Mouse (Mus musculus) heart, adult 11 months (tissue): Measurements from ENCODE around the gene Zc3h12a.

Experiments
- DNase-seq: peaks from one replicate; pipeline ENCODE4 v3.0.0; 2022

Gene Zc3h12a

DNA sequence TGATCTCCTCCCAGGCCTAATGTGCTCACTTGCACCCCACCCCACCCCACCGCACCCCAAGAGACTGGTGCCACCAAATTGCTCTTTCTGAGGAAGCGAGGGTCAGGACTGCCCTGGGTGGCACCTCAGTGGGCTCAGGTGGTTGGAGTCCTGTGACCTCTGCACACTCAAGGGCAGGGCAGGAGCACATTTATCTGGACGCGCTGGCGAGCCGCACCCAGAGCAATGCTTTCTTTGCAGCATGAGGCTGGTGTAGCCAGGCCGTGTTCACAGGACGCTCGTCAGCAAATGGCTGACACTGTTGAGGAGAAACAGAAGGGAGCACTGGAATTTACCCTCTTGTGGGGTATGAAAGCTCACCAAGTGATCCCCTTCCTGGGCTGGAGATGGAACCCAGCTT is 22.3 kb downstream of the Zc3h12a start:
- DNase-seq: no peak

DNA sequence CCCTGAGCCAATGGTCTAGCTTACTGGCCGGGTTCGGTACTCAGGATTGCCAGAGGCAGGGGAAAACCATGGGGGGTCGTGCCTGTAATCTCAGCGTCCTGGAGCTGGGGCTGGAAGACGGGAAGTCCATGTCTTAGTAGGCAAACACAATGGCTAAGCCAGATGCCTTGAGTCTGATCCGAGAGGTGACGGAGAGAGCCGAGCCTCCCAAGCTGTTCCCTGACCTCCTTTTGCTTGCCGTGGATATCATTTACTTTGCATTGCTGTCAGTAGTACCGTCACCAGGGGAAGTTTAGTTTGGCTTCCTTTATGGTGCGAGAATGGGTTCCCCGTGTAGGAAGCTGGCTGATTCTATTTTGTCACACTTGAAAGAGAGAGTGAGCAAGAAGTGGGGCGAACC is 26.3 kb downstream of the Zc3h12a start:
- no peak for DNase-seq

DNA sequence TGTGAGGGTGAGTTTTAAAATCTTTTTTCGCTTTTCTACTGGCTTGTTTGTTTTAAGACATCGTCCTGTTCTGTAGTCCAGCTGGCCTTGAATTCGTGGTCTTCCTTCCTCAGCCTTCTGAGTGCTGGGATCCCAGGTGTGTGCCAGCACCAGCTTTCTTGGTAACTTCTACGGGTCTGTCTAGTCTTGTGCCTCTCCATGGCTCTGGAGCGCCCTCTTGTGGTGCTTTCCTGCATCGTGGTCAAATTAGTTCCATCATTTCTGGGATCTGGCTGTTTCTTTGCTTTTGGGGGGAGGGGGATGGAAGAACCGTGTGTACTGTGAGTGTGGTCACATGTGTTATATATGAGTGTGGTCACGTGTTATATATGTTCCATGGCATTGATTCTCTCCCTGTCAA is 28.2 kb downstream of the Zc3h12a start:
- peak; percentile 94 for DNase-seq

GRCm38 (mm10) chr4:125097412-125097811 is 30.2 kb downstream of the Zc3h12a start:
- no peak for DNase-seq

DNA sequence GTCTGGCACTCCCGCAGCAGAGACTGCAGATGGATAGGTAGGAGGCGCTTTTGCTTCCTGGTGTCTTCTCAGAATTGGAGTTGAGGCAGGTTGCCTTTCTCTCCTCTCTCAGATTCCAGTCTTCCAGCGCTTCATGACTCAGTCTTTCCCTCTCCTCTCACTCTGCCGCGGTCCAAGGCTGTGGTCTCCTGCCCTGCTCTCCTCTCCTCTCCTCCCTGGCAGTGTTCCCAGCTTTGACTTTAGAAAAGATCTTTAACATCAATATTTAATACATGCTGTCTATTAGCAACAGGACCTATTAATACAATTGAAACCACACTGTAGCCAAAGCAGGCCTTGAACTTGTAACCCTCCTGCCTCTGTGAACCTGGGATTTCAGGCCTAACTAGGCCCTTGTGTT is 31.6 kb downstream of the Zc3h12a start:
- DNase-seq: no peak

DNA sequence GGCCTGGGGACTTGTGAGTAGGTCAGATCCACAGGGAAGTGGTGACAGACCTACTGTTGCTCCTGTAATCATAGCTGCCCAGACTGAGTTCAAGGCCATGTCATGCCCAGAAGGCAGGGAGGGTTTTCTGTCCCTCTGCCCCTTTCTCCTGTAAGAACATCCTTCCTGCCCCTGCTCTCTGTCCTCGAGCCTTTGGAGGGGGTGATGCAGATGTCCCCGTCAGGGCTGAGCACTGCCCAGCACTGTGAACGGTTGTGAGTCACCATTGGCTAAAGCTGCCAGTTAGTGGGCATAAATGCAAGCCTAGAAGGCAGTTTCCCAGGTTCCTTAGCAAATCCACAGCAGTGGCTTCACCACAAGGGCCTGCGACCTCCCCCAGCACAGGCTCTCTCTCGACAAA is 34.6 kb downstream of the Zc3h12a start:
- DNase-seq: no peak

DNA sequence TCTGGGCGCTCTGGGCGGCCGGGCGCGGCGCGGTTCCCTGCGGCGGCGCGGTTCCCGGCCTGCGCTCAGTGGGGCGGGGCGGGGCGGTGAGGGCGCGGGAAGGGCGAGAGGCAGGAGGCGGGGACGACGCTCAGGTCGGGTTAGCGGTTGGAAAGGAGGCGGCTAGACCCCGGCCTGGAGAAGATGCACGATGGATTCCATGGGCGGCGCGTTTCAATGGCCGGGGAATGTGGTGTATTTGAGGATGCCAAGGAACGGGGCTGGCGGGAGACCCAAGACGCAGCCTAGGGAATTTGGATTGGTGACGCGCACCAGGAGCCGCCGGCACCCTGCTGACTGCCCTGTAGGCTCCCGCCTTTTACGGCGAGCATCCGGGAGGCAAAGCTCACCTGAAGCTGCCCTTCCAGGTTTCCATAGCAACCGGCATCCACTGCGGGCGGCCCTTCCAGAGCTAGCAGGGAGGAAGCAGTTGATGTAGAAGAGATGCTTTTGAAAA is 42.2 kb downstream of the Zc3h12a start:
- DNase-seq: no peak

DNA sequence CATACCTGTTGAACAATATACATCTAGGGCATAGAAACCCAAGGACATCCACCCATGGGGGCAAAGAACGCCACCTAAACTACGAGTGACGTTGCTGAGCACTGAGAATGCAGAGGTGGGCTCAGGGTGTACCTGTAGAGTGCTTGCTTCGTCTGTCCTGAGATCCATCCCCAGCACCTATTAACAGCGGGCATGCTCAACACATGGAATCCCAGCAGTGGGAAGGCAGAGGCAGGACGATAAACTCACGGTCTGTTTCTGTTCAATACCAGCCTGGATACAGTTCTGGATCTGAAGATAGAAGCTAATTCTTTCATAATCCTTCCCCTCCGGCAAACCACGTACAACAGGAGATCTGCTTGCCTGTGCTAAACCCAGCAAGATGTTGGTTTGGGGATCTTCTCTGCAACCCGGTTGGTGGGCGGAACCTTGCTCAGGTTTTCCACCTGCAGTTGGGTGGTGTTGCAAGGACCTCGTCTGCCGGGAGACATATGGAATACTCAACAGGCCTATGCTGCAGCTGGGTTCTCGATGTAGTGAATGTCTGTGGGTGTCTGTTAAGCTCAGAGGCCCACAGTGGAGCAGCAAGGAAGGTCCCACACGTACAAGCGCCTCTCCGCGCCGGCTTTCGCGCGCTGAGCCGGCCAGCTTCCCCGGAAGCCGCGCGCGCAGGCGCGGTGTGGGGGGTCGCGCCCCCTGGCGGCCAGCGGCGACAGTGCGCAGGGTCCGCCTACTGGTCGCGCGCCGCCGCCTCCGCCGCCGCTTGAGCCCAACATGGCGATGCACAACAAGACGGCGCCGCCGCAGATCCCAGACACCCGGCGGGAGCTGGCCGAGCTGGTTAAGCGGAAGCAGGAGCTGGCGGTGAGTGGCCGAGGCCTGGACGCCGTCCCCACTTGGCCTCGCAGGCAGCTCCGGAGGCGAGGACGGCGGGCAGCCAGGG is 43.0 kb downstream of the Zc3h12a start, which contains the start of gene Meaf6:
Meaf6 (plus strand) TSS at position 732 of the 943 bp plus-strand sequence.
- DNase-seq: peak; percentile 99

DNA sequence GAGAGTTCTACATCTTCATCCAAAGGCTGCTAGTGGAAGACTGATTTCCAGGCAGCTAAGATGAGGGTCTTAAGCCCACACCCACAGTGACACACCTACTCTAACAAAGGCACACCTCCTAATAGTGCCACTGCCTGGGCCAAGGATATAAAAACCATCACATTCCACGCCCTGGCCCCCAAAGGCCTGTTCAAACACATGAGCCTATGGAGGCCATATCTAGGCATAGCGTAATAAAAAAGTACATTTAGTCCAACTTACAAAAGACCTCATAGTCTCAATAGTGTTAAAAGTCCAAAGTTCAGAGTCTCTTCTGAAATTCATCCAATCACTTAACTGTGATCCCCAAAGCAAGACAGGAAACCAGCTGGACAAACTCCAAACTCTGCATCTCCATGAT is 48.9 kb downstream of the Zc3h12a start:
- DNase-seq: no peak

DNA sequence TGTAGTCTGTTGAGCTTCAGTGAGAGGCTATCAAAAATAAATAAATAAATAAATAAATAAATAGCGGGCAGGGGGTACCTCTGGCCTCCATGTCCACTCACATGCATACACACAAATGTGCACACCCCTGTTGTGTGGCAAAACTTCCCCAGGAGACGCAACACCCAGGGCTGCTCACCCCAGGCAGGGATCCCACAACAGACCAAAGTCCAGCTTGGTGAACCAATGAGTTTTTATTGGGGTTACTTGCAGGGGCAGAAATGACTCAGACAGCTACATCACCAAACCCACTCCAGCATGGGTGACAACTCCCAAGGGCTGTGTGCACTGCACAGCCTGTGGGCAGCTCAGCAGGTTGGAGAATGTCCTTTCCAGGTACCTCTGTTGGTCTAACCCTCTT is 49.9 kb downstream of the Zc3h12a start:
- DNase-seq: no peak
